Comparison of ENCODE assay signal across 19 mouse cellular contexts in genomic region chrX:11705851-11706557, GRCm38 (mm10).
A peak's percentile ranks its signal among the peaks of the same experiment; 100 is the strongest.
DNase-seq lines count a peak whose midpoint lies in the region; ATAC-seq and TF ChIP-seq lines count a peak whose summit lies in the region.
"Had no signal": no experiment of that assay in that cellular context is flagged by ENCODE, and none has a peak within 500 bp of the region (broad histone marks: within the 10 kb centered on the region; RNA-seq: fewer than 3 reads in every experiment).

No protein-coding gene starts in this region.

- TF ChIP-seq POLR2A in limb, embryonic 14.5 days (IDR thresholded peaks at IDR 0.05; ENCODE audit: borderline replicate concordance, extremely low read depth, insufficient read depth, insufficient read length): no peak

- no peak overlapping the region for H3K4me3 ChIP-seq in limb, embryonic 14.5 days (replicated peaks; ENCODE audit: low read length)
- no peak overlapping the region for H3K4me3 ChIP-seq in limb, embryonic 10.5 days
- no peak overlapping the region for H3K4me3 ChIP-seq in embryonic facial prominence, embryonic 14.5 days (ENCODE audit: low read depth, low read length)
- H3K4me3 ChIP-seq: forebrain, embryonic 15.5 days; heart, adult 2 months; heart, embryonic 12.5 days; hindbrain, embryonic 15.5 days had no signal

- ATAC-seq in limb, embryonic 14.5 days (ENCODE audit: low FRiP score, low read depth): no peak
- ATAC-seq in common myeloid progenitor, adult 5-6 weeks (replicated peaks; ENCODE audit: low read depth, poor library complexity, severe bottlenecking): 0 out of 2 replicates have a peak, but pooled peaks have one; percentile 18
- ATAC-seq in embryonic facial prominence, embryonic 14.5 days (ENCODE audit: low read depth): no peak
- no peak for ATAC-seq in monocyte, adult 5-6 weeks (replicated peaks; ENCODE audit: insufficient number of reproducible peaks, low FRiP score, low TSS enrichment, poor library complexity, severe bottlenecking)
- ATAC-seq: CD4-positive, CD25-positive, alpha-beta regulatory T cell, adult 4 months; forebrain, embryonic 15.5 days; intestine, embryonic 16.5 days had no signal

- no peaks in the 10 kb centered on the region for H3K9me3 ChIP-seq in limb, embryonic 14.5 days (ENCODE audit: control insufficient read depth, low read length)
- H3K9me3 ChIP-seq in limb, embryonic 10.5 days (replicated peaks): no peaks in the 10 kb centered on the region
- no peaks in the 10 kb centered on the region for H3K9me3 ChIP-seq in embryonic facial prominence, embryonic 14.5 days (ENCODE audit: control insufficient read depth, low read length)
- H3K9me3 ChIP-seq: forebrain, embryonic 15.5 days; G1E; heart, embryonic 12.5 days; hindbrain, embryonic 15.5 days had no signal

- DNase-seq in limb, embryonic 14.5 days (ENCODE audit: low spot score): peak; percentile 61
- DNase-seq in limb, embryonic 10.5 days (ENCODE audit: low spot score): no peak
- peak; percentile 69 for DNase-seq in embryonic facial prominence, embryonic 14.5 days (ENCODE audit: low spot score)
- no peak for DNase-seq in yolk sac, embryonic 10.5 days (ENCODE audit: low spot score)
- DNase-seq in kidney, adult 8-10 months: no peak
- DNase-seq: adrenal gland, postnatal 10 days; B cell, adult 2 months; cerebellum, adult 11-12 months; cerebellum, adult 9-10 months; gastrocnemius, postnatal 14 days; heart, adult 2 months had no signal

- no peak overlapping the region for H3K27ac ChIP-seq in limb, embryonic 14.5 days (replicated peaks; ENCODE audit: low read depth, low read length)
- no peak overlapping the region for H3K27ac ChIP-seq in limb, embryonic 10.5 days
- no peak overlapping the region for H3K27ac ChIP-seq in embryonic facial prominence, embryonic 14.5 days (replicated peaks; ENCODE audit: low read depth, low read length)
- H3K27ac ChIP-seq: forebrain, embryonic 15.5 days; heart, adult 2 months; hindbrain, embryonic 15.5 days had no signal

- no peaks in the 10 kb centered on the region; the same call in 1 of the 2 replicates for H3K27me3 ChIP-seq in limb, embryonic 14.5 days (ENCODE audit: control insufficient read depth, insufficient read depth, low read length)
- peaks cover 99% of the 10 kb centered on the region for H3K27me3 ChIP-seq in limb, embryonic 10.5 days (ENCODE audit: low read depth, poor library complexity, severe bottlenecking)
- peaks cover 10% of the 10 kb centered on the region; the same call in 1 of the 2 replicates for H3K27me3 ChIP-seq in embryonic facial prominence, embryonic 14.5 days (replicated peaks; ENCODE audit: control insufficient read depth, insufficient read depth, low read length)
- H3K27me3 ChIP-seq: forebrain, embryonic 15.5 days had no signal

- WGBS in limb, embryonic 14.5 days: 57% methylated on average over 6 of the region's 6 CpGs
- WGBS in limb, embryonic 10.5 days: 73% methylated on average over 6 of the region's 6 CpGs
- WGBS in embryonic facial prominence, embryonic 14.5 days: 62% methylated on average over 6 of the region's 6 CpGs

- no peak overlapping the region for H3K9ac ChIP-seq in limb, embryonic 14.5 days (ENCODE audit: low read depth, low read length, severe bottlenecking)
- H3K9ac ChIP-seq in embryonic facial prominence, embryonic 14.5 days (ENCODE audit: low read depth, low read length): no peak overlapping the region
- H3K9ac ChIP-seq: forebrain, embryonic 15.5 days; heart, embryonic 12.5 days; hindbrain, embryonic 15.5 days had no signal

- peaks cover 4% of the 10 kb centered on the region for H3K4me1 ChIP-seq in limb, embryonic 14.5 days (ENCODE audit: control insufficient read depth, insufficient read depth, low read length)
- H3K4me1 ChIP-seq in limb, embryonic 10.5 days: peaks cover 37% of the 10 kb centered on the region
- H3K4me1 ChIP-seq in embryonic facial prominence, embryonic 14.5 days (ENCODE audit: control insufficient read depth, insufficient read depth, low read length): peaks cover 8% of the 10 kb centered on the region; the same call in 1 of the 2 replicates

- H3K36me3 ChIP-seq in limb, embryonic 14.5 days (ENCODE audit: control insufficient read depth, insufficient read depth, low read length): no peaks in the 10 kb centered on the region
- H3K36me3 ChIP-seq in limb, embryonic 10.5 days: no peaks in the 10 kb centered on the region
- no peaks in the 10 kb centered on the region for H3K36me3 ChIP-seq in embryonic facial prominence, embryonic 14.5 days (ENCODE audit: control insufficient read depth, insufficient read depth, low read length)
- H3K36me3 ChIP-seq: forebrain, embryonic 15.5 days; G1E; heart, embryonic 12.5 days; hindbrain, embryonic 15.5 days had no signal

- H3K4me2 ChIP-seq in limb, embryonic 14.5 days (replicated peaks; ENCODE audit: low read depth, low read length, severe bottlenecking): no peak overlapping the region
- H3K4me2 ChIP-seq in embryonic facial prominence, embryonic 14.5 days (ENCODE audit: low read depth, low read length): no peak overlapping the region
- H3K4me2 ChIP-seq: forebrain, embryonic 15.5 days; heart, embryonic 12.5 days; hindbrain, embryonic 15.5 days had no signal

Comparison
In these comparisons a context has a peak if more than half of its experiments do, and no peak if none do; other contexts are left out.
1. DNase-seq: peak in limb, embryonic 14.5 days (single experiment) and embryonic facial prominence, embryonic 14.5 days (single experiment); none in limb, embryonic 10.5 days (single experiment), yolk sac, embryonic 10.5 days (single experiment) and kidney, adult 8-10 months (0 of 2).